9 mouse cellular contexts compared by ENCODE assay signal in the genomic region with DNA sequence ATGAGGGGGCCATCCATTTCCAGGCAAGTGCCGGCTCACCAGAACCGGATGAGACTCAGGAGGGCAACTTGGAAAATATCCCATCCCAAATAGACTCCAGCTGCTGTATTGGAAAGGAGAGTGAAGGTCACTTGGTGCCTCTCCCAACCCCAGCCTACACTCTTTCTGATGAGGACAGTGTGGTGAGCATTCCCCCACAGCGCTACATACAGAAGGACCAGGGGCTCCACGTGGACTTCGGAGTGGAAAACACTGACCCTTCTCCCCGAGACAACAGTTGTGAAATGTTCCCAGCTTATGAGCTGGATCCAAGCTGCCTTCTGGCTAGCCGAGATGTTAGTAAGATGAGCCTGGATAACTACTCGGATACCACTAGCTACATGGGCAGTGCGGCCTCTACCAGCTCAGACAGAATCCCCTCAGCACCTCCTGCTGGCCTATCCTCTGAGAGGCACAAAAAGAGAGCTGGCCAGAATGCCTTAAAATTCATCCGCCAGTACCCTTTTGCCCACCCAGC. TPM values are rescaled to one million over a fixed set of nuclear protein-coding genes. Genes with fewer than 3 reads are reported as not detected.
DNase-seq lines count a peak whose midpoint lies in the region; ATAC-seq and TF ChIP-seq lines count a peak whose summit lies in the region.
"Had no signal": no experiment of that assay in that cellular context is flagged by ENCODE, and none has a peak within 500 bp of the region (broad histone marks: within the 10 kb centered on the region; RNA-seq: fewer than 3 reads in every experiment).

No protein-coding gene starts in this region.

- no peaks in the 10 kb centered on the region for H3K9me3 ChIP-seq in G1E (replicated peaks)
- no peaks in the 10 kb centered on the region for H3K9me3 ChIP-seq in hindbrain, embryonic 11.5 days (ENCODE audit: control insufficient read depth, low read length)

- 71% methylated on average over 10 of the region's 10 CpGs for WGBS in heart, adult 2 months
- 88% methylated on average over 10 of the region's 10 CpGs for WGBS in hindbrain, embryonic 11.5 days
- WGBS in macrophage (ENCODE audit: missing documents) = 93% methylated on average over 10 of the region's 10 CpGs

- H3K4me2 ChIP-seq in hindbrain, embryonic 11.5 days (replicated peaks; ENCODE audit: low read depth, low read length) = peak overlapping the region; percentile 29; the same call in 1 of the 2 replicates

- H3K4me1 ChIP-seq in heart, adult 2 months (ENCODE audit: control insufficient read depth, insufficient read depth, low read length) = peaks cover 28% of the 10 kb centered on the region
- H3K4me1 ChIP-seq in G1E (ENCODE audit: insufficient read depth, low read depth, low read length) = peaks cover 79% of the 10 kb centered on the region
- H3K4me1 ChIP-seq in hindbrain, embryonic 11.5 days (replicated peaks; ENCODE audit: control insufficient read depth, insufficient read depth, low read length) = peaks cover 25% of the 10 kb centered on the region

- H3K36me3 ChIP-seq in heart, adult 2 months (ENCODE audit: control insufficient read depth, insufficient read depth, low read length) = peaks cover 22% of the 10 kb centered on the region
- H3K36me3 ChIP-seq in G1E (replicated peaks) (peaks cover 67% of the 10 kb centered on the region), macrophage (ENCODE audit: inconsistent target) (peaks cover 40% of the 10 kb centered on the region)
- H3K36me3 ChIP-seq in hindbrain, embryonic 11.5 days (ENCODE audit: control insufficient read depth, insufficient read depth, low read length) = no peaks in the 10 kb centered on the region

- intact Hi-C loops in heart, adult 2 months (cut with DNase I) = no loop called here
- intact Hi-C loops in heart, postnatal 14 days (cut with DNase I) = loop anchor here (2.0 to 5.0 kb wide), 2 partner anchors 51 to 82 kb away; a partner anchor contains a TSS
- intact Hi-C loops in left cerebral cortex, postnatal 14 days (cut with DNase I) = loop anchor here (5.0 kb wide), 1 partner anchor 53 kb away; a partner anchor contains a TSS

- no peak for ATAC-seq in G1E (ENCODE audit: extremely low read depth, insufficient number of reproducible peaks, low FRiP score, poor library complexity, severe bottlenecking)
- ATAC-seq in hindbrain, embryonic 11.5 days (ENCODE audit: low FRiP score) = no peak

- no peak for DNase-seq in heart, adult 2 months
- DNase-seq in heart, postnatal 14 days = no peak
- DNase-seq in G1E (ENCODE audit: low spot score) = no peak
- no peak for DNase-seq in hindbrain, embryonic 11.5 days (ENCODE audit: low spot score)
- DNase-seq in thymus, postnatal 0 days (ENCODE audit: low spot score) = no peak
- DNase-seq in left cerebral cortex, postnatal 14 days (ENCODE audit: low spot score in 2 of 2) = no peak
- DNase-seq in cerebellum, postnatal 25 days = no peak
- DNase-seq: cerebellum, adult 9-10 months had no signal

- no peak for TF ChIP-seq CTCF in heart, adult 2 months (IDR thresholded peaks at IDR 0.05)
- no peak for TF ChIP-seq CTCF in G1E (IDR thresholded peaks at IDR 0.05; ENCODE audit: low read depth, low read length)

- no peak overlapping the region for H3K27ac ChIP-seq in heart, adult 2 months
- H3K27ac ChIP-seq in hindbrain, embryonic 11.5 days (ENCODE audit: low read depth, low read length) = no peak overlapping the region
- no peak overlapping the region for H3K27ac ChIP-seq in macrophage

- no peak for TF ChIP-seq POLR2A in heart, adult 2 months (IDR thresholded peaks at IDR 0.05; ENCODE audit: insufficient read depth, low read depth, low read length)

- H3K9ac ChIP-seq in heart, adult 2 months (ENCODE audit: low read depth, low read length) = no peak overlapping the region; the same call in 1 of the 2 replicates
- no peak overlapping the region for H3K9ac ChIP-seq in hindbrain, embryonic 11.5 days (ENCODE audit: low read depth, low read length)

- no peaks in the 10 kb centered on the region for H3K27me3 ChIP-seq in heart, adult 2 months (ENCODE audit: control insufficient read depth, insufficient read depth, low read length)
- no peaks in the 10 kb centered on the region for H3K27me3 ChIP-seq in G1E (ENCODE audit: insufficient read depth, low read length)
- H3K27me3 ChIP-seq in hindbrain, embryonic 11.5 days (ENCODE audit: control insufficient read depth, insufficient read depth, low read length) = no peaks in the 10 kb centered on the region

- peaks cover 2% of the 10 kb centered on the region for H3K79me2 ChIP-seq in heart, adult 2 months (replicated peaks; ENCODE audit: control insufficient read depth, insufficient read depth, low read length)
- peaks cover 87% of the 10 kb centered on the region for H3K79me2 ChIP-seq in macrophage (ENCODE audit: inconsistent target)

- no peak for TF ChIP-seq EP300 in heart, adult 2 months (IDR thresholded peaks at IDR 0.05; ENCODE audit: insufficient read depth, low read depth, low read length)

- H3K4me3 ChIP-seq in heart, adult 2 months = peak overlapping the region; percentile 11
- H3K4me3 ChIP-seq in G1E (ENCODE audit: low read depth, low read length) (peak overlapping the region; percentile 96), macrophage (ENCODE audit: inconsistent target) (peak overlapping the region; percentile 34)
- H3K4me3 ChIP-seq in hindbrain, embryonic 11.5 days (ENCODE audit: low read depth, low read length) = no peak overlapping the region

RNA-seq across cellular contexts. Expression of a gene that starts 2.4 kb away (rescaled TPM):
- total RNA-seq in heart, adult 2 months (2021) = 10 to 100 TPM; 13.9 to 15.3 TPM
- polyA plus RNA-seq in heart, adult 2 months (2012; rRNA removed) = 6.0 and 9.7 TPM in 2 replicates
- 10 to 100 TPM; 16.9 to 19.3 TPM for total RNA-seq in heart, postnatal 14 days (2021)
- total RNA-seq in G1E (2014; fragmentation: Nextera tagmentation) = 54.9 and 56.1 TPM in 2 replicates
- 42.1 and 44.7 TPM in 2 replicates for total RNA-seq in G1E (2017)
- 1.8 and 2.4 TPM in 2 replicates for polyA plus RNA-seq in G1E (2012)
- polyA plus RNA-seq in hindbrain, embryonic 11.5 days (2014; fragmentation: Nextera tagmentation; extraction: Ambion mirVana) = 8.4 and 8.8 TPM in 2 replicates
- total RNA-seq in macrophage (2018; cell fraction: chromatin; rRNA removed) = 100 to 1,000 TPM in 22 of 26 experiments, 10 to 100 TPM in 4; 68.9 to 172 (median 129) TPM
- 10 to 100 TPM; 47.7 to 85.9 (median 63.1) TPM for total RNA-seq in macrophage (2018; cell fraction: cytosol; rRNA removed)
- 100 to 1,000 TPM in 24 of 26 experiments, 10 to 100 TPM in 2; 91.5 to 200 (median 155) TPM for total RNA-seq in macrophage (2018; cell fraction: nucleus; rRNA removed)
- polyA plus RNA-seq in macrophage (2018) = 33.1 to 38.1 TPM (median 34.4 TPM) in 3 replicates
- 4.7 TPM in 2 replicates for polyA plus RNA-seq in thymus, postnatal 0 days (2015; fragmentation: Nextera tagmentation; extraction: Ambion mirVana)
- 10 to 100 TPM; 25.5 to 26.5 TPM for total RNA-seq in left cerebral cortex, postnatal 14 days (2021)

RNA-seq across cellular contexts. Expression of a gene that starts 2.6 kb away (rescaled TPM):
- 1 to 10 TPM; 3.7 to 4.6 TPM for total RNA-seq in heart, adult 2 months (2021)
- 3.3 and 3.4 TPM in 2 replicates for polyA plus RNA-seq in heart, adult 2 months (2012; rRNA removed)
- total RNA-seq in heart, postnatal 14 days (2021) = 1 to 10 TPM; 4.5 to 4.8 TPM
- total RNA-seq in G1E (2014; fragmentation: Nextera tagmentation) = 20.3 and 24.0 TPM in 2 replicates
- 20.3 and 24.0 TPM in 2 replicates for total RNA-seq in G1E (2017)
- 8.4 and 11.1 TPM in 2 replicates for polyA plus RNA-seq in G1E (2012)
- polyA plus RNA-seq in hindbrain, embryonic 11.5 days (2014; fragmentation: Nextera tagmentation; extraction: Ambion mirVana) = 13.1 and 15.2 TPM in 2 replicates
- 10 to 100 TPM; 13.4 to 79.6 (median 48.4) TPM for total RNA-seq in macrophage (2018; cell fraction: chromatin; rRNA removed)
- 10 to 100 TPM in 19 of 26 experiments, 1 to 10 TPM in 7; 4.3 to 15.9 (median 11.8) TPM for total RNA-seq in macrophage (2018; cell fraction: cytosol; rRNA removed)
- total RNA-seq in macrophage (2018; cell fraction: nucleus; rRNA removed) = 10 to 100 TPM in 25 of 26 experiments, 1 to 10 TPM in 1; 7.2 to 43.0 (median 31.6) TPM
- polyA plus RNA-seq in macrophage (2018) = 8.7 to 12.0 TPM (median 11.4 TPM) in 3 replicates
- 13.5 and 14.5 TPM in 2 replicates for polyA plus RNA-seq in thymus, postnatal 0 days (2015; fragmentation: Nextera tagmentation; extraction: Ambion mirVana)
- total RNA-seq in left cerebral cortex, postnatal 14 days (2021) = 1 to 10 TPM; 3.4 to 3.9 TPM

RNA-seq across cellular contexts. Expression of a gene that starts 31.8 kb away (rescaled TPM):
- 10 to 100 TPM in 1 of 2 experiments, 1 to 10 TPM in 1; 8.4 to 10.5 TPM for total RNA-seq in heart, adult 2 months (2021)
- 7.4 TPM in 2 replicates for polyA plus RNA-seq in heart, adult 2 months (2012; rRNA removed)
- total RNA-seq in heart, postnatal 14 days (2021) = 10 to 100 TPM in 1 of 2 experiments, 1 to 10 TPM in 1; 8.1 to 11.1 TPM
- total RNA-seq in G1E (2014; fragmentation: Nextera tagmentation) (22.2 and 24.7 TPM in 2 replicates), G1E (2017) (107 and 120 TPM in 2 replicates)
- polyA plus RNA-seq in G1E (2012) (6.7 and 11.1 TPM in 2 replicates), macrophage (2018) (1.6 to 3.9 TPM (median 2.6 TPM) in 3 replicates)
- polyA plus RNA-seq in hindbrain, embryonic 11.5 days (2014; fragmentation: Nextera tagmentation; extraction: Ambion mirVana) = 32.9 and 37.3 TPM in 2 replicates
- 1 to 10 TPM in 23 of 26 experiments, under 1 TPM in 2, not detected in 1; 0.62 to 7.6 (median 4.6) TPM for total RNA-seq in macrophage (2018; cell fraction: chromatin; rRNA removed)
- 1 to 10 TPM in 23 of 26 experiments, under 1 TPM in 3; 0.68 to 3.3 (median 1.6) TPM for total RNA-seq in macrophage (2018; cell fraction: cytosol; rRNA removed)
- 1 to 10 TPM in 20 of 26 experiments, under 1 TPM in 6; 0.63 to 9.0 (median 1.9) TPM for total RNA-seq in macrophage (2018; cell fraction: nucleus; rRNA removed)
- 63.4 and 67.0 TPM in 2 replicates for polyA plus RNA-seq in thymus, postnatal 0 days (2015; fragmentation: Nextera tagmentation; extraction: Ambion mirVana)
- total RNA-seq in left cerebral cortex, postnatal 14 days (2021) = 1 to 10 TPM; 1.7 to 2.8 TPM

RNA-seq across cellular contexts. Expression of a gene that starts 50.7 kb away (rescaled TPM):
- total RNA-seq in heart, adult 2 months (2021) = 10 to 100 TPM; 20.6 to 21.0 TPM
- 14.4 and 22.1 TPM in 2 replicates for polyA plus RNA-seq in heart, adult 2 months (2012; rRNA removed)
- 10 to 100 TPM; 20.6 to 20.7 TPM for total RNA-seq in heart, postnatal 14 days (2021)
- total RNA-seq in G1E (2014; fragmentation: Nextera tagmentation) (15.2 and 15.7 TPM in 2 replicates), G1E (2017) (21.9 and 23.9 TPM in 2 replicates)
- polyA plus RNA-seq in G1E (2012) (2.6 and 3.2 TPM in 2 replicates), macrophage (2018) (13.5 to 24.5 TPM (median 13.5 TPM) in 3 replicates)
- polyA plus RNA-seq in hindbrain, embryonic 11.5 days (2014; fragmentation: Nextera tagmentation; extraction: Ambion mirVana) = 23.5 and 30.5 TPM in 2 replicates
- 10 to 100 TPM in 5 of 26 experiments, 1 to 10 TPM in 21; 1.1 to 13.4 (median 6.5) TPM for total RNA-seq in macrophage (2018; cell fraction: chromatin; rRNA removed)
- total RNA-seq in macrophage (2018; cell fraction: cytosol; rRNA removed) = 10 to 100 TPM; 10.9 to 21.8 (median 17.9) TPM
- total RNA-seq in macrophage (2018; cell fraction: nucleus; rRNA removed) = 10 to 100 TPM in 16 of 26 experiments, 1 to 10 TPM in 10; 3.4 to 20.5 (median 11.3) TPM
- polyA plus RNA-seq in thymus, postnatal 0 days (2015; fragmentation: Nextera tagmentation; extraction: Ambion mirVana) = 32.2 and 33.2 TPM in 2 replicates
- 10 to 100 TPM; 30.6 to 31.5 TPM for total RNA-seq in left cerebral cortex, postnatal 14 days (2021)

RNA-seq across cellular contexts. Expression of a gene that starts 51.5 kb away (rescaled TPM):
- total RNA-seq in heart, adult 2 months (2021) = 10 to 100 TPM; 31.1 to 36.2 TPM
- polyA plus RNA-seq in heart, adult 2 months (2012; rRNA removed) = 34.8 and 42.2 TPM in 2 replicates
- total RNA-seq in heart, postnatal 14 days (2021) = 10 to 100 TPM; 28.0 to 28.5 TPM
- total RNA-seq in G1E (2014; fragmentation: Nextera tagmentation) (2.7 and 3.4 TPM in 2 replicates), G1E (2017) (5.8 and 7.8 TPM in 2 replicates)
- polyA plus RNA-seq in G1E (2012) (16.0 and 22.1 TPM in 2 replicates), macrophage (2018) (5.2 to 12.7 TPM (median 9.1 TPM) in 3 replicates)
- polyA plus RNA-seq in hindbrain, embryonic 11.5 days (2014; fragmentation: Nextera tagmentation; extraction: Ambion mirVana) = 11.8 and 12.0 TPM in 2 replicates
- 10 to 100 TPM in 18 of 26 experiments, 1 to 10 TPM in 8; 5.7 to 33.1 (median 17.5) TPM for total RNA-seq in macrophage (2018; cell fraction: chromatin; rRNA removed)
- total RNA-seq in macrophage (2018; cell fraction: cytosol; rRNA removed) = 10 to 100 TPM in 5 of 26 experiments, 1 to 10 TPM in 21; 1.9 to 13.3 (median 7.4) TPM
- total RNA-seq in macrophage (2018; cell fraction: nucleus; rRNA removed) = 10 to 100 TPM in 21 of 26 experiments, 1 to 10 TPM in 5; 5.4 to 42.0 (median 19.8) TPM
- 10.3 and 11.0 TPM in 2 replicates for polyA plus RNA-seq in thymus, postnatal 0 days (2015; fragmentation: Nextera tagmentation; extraction: Ambion mirVana)
- 10 to 100 TPM; 22.3 to 27.6 TPM for total RNA-seq in left cerebral cortex, postnatal 14 days (2021)
